Mouse (Mus musculus) CD4-positive, CD25-positive, alpha-beta regulatory T cell, adult 4 months (primary cell): ENCODE results near the gene Elp5. TPM values are rescaled to one million over a fixed set of nuclear protein-coding genes. Genes with fewer than 3 reads are reported as not detected.

Experiments
- ATAC-seq: one replicate; pipeline ENCODE4 v1.8.0; 2017
- polyA plus RNA-seq, 2 experiments: library from polyadenylated mRNA; unstranded; fragments of 100-300 nt; shearing (Covaris generic); gene quantifications; one replicate each; pipeline ENCODE4 v1.2.1; 2017

Gene Elp5
- polyA plus RNA-seq, 2 experiments from 2014 or later: 69.7 to 79.3 TPM

GRCm38 (mm10) chr11:69990850-69991691 lies 8.8 kb upstream of the Elp5 start, which contains the start of gene Gabarap:
Gene Gabarap (plus strand): TSS chr11:69991143.
- ATAC-seq: peak; percentile 70

- ATAC-seq: no peak
Observed at GRCm38 (mm10) chr11:69989949-69990348, 7.6 kb upstream of the Elp5 start.

- no peak for ATAC-seq
Observed at GRCm38 (mm10) chr11:69984431-69984830, 2.1 kb upstream of the Elp5 start.

- ATAC-seq: no peak
Observed at GRCm38 (mm10) chr11:69983377-69983776, 1.1 kb upstream of the Elp5 start.

- ATAC-seq: no peak
Observed at GRCm38 (mm10) chr11:69982877-69983276, 560 bp upstream of the Elp5 start.

GRCm38 (mm10) chr11:69981141-69981762 lies 1.1 kb downstream of the Elp5 start, which contains the start of gene Ctdnep1:
Gene Ctdnep1 (plus strand): TSS chr11:69981156.
- peak; percentile 42 for ATAC-seq

- ATAC-seq: peak; percentile 80
Observed at GRCm38 (mm10) chr11:69980196-69981140, 1.8 kb downstream of the Elp5 start.

- peak; percentile 3 for ATAC-seq
Observed at GRCm38 (mm10) chr11:69979827-69980195, 2.5 kb downstream of the Elp5 start.

GRCm38 (mm10) chr11:69976271-69976670 lies 6.0 kb downstream of the Elp5 start:
- no peak for ATAC-seq

- no peak for ATAC-seq
Observed at GRCm38 (mm10) chr11:69974907-69975306, 7.4 kb downstream of the Elp5 start.

- ATAC-seq: no peak
Observed at GRCm38 (mm10) chr11:69970775-69971174, 11.5 kb downstream of the Elp5 start.

- no peak for ATAC-seq
Observed at GRCm38 (mm10) chr11:69970222-69970621, 12.1 kb downstream of the Elp5 start.

- no peak for ATAC-seq
Observed at GRCm38 (mm10) chr11:69968793-69969192, 13.5 kb downstream of the Elp5 start.

GRCm38 (mm10) chr11:69966860-69967517 lies 15.3 kb downstream of the Elp5 start:
- no peak for ATAC-seq

GRCm38 (mm10) chr11:69966006-69966859 lies 16.1 kb downstream of the Elp5 start:
- no peak for ATAC-seq

- ATAC-seq: no peak
Observed at GRCm38 (mm10) chr11:69965271-69966005, 16.9 kb downstream of the Elp5 start.

GRCm38 (mm10) chr11:69964650-69965270 lies 17.6 kb downstream of the Elp5 start, which contains the start of gene Cldn7:
Gene Cldn7 (plus strand): TSS chr11:69964779.
- no peak for ATAC-seq

- no peak for ATAC-seq
Observed at GRCm38 (mm10) chr11:69961841-69962240, 20.5 kb downstream of the Elp5 start.

GRCm38 (mm10) chr11:69960616-69961015 lies 21.7 kb downstream of the Elp5 start:
- ATAC-seq: no peak

- ATAC-seq: no peak
Observed at GRCm38 (mm10) chr11:69956218-69956617, 26.1 kb downstream of the Elp5 start.
